Mouse (Mus musculus) embryonic facial prominence, embryonic 14.5 days (tissue): Measurements from ENCODE around the gene Nop10. TPM values are rescaled to one million over a fixed set of nuclear protein-coding genes. Genes with fewer than 3 reads are reported as not detected.

Source experiments
- polyA plus RNA-seq: library from polyadenylated mRNA; unstranded; fragments of >200 nt; fragmentation: Nextera tagmentation; extraction: Ambion mirVana; gene quantifications from 2 replicates; pipeline ENCODE4 v1.2.1, GENCODE M21; 2014

The Nop10 gene
- polyA plus RNA-seq, 1 experiment from 2014 or later = 203 TPM

Other genes starting within 250 kb of the Nop10 start
- gene Olfr1310, start 249.2 kb upstream of the Nop10 start, polyA plus RNA-seq = not detected in 2 replicates
- not detected in 2 replicates for gene Olfr1311, start 237.5 kb upstream of the Nop10 start, polyA plus RNA-seq
- not detected in 2 replicates for gene Olfr1312, start 211.7 kb upstream of the Nop10 start, polyA plus RNA-seq
- gene Olfr1313, start 184.1 kb upstream of the Nop10 start, polyA plus RNA-seq = 0.13 TPM in 1 of 2 replicates, not detected in the other
- not detected in 2 replicates for gene Olfr1314, start 165.1 kb upstream of the Nop10 start, polyA plus RNA-seq
- gene Olfr1315-ps1, start 146.5 kb upstream of the Nop10 start, polyA plus RNA-seq = not detected in 2 replicates
- not detected in 2 replicates for gene Olfr1316, start 126.9 kb upstream of the Nop10 start, polyA plus RNA-seq
- gene Olfr1317, start 121.6 kb upstream of the Nop10 start, polyA plus RNA-seq = not detected in 2 replicates
- not detected in 2 replicates for gene Olfr1318, start 107.7 kb upstream of the Nop10 start, polyA plus RNA-seq
- 17.5 and 19.3 TPM in 2 replicates for gene Lpcat4, start 22.5 kb upstream of the Nop10 start, polyA plus RNA-seq
- gene Nutm1, start 2.6 kb upstream of the Nop10 start, polyA plus RNA-seq = not detected in 2 replicates
- gene Slc12a6, start 3.9 kb downstream of the Nop10 start, polyA plus RNA-seq = 15.6 and 16.5 TPM in 2 replicates
- gene Gm21985, start 4.4 kb downstream of the Nop10 start, polyA plus RNA-seq = not detected in 2 replicates
- gene Emc4, start 106.1 kb downstream of the Nop10 start, polyA plus RNA-seq = 108 TPM in 2 replicates
- 50.1 and 53.1 TPM in 2 replicates for gene Katnbl1, start 117.3 kb downstream of the Nop10 start, polyA plus RNA-seq
- 20.5 and 21.9 TPM in 2 replicates for gene Emc7, start 193.1 kb downstream of the Nop10 start, polyA plus RNA-seq
- 0.14 TPM in 1 of 2 replicates, not detected in the other for gene Chrm5, start 218.8 kb downstream of the Nop10 start, polyA plus RNA-seq
- 6.1 and 7.4 TPM in 2 replicates for gene Aven, start 231.0 kb downstream of the Nop10 start, polyA plus RNA-seq